Mouse (Mus musculus): ENCODE results near the gene Pgap1.
A peak's percentile ranks its signal among the peaks of the same experiment; 100 is the strongest.

Pgap1 gene

DNA sequence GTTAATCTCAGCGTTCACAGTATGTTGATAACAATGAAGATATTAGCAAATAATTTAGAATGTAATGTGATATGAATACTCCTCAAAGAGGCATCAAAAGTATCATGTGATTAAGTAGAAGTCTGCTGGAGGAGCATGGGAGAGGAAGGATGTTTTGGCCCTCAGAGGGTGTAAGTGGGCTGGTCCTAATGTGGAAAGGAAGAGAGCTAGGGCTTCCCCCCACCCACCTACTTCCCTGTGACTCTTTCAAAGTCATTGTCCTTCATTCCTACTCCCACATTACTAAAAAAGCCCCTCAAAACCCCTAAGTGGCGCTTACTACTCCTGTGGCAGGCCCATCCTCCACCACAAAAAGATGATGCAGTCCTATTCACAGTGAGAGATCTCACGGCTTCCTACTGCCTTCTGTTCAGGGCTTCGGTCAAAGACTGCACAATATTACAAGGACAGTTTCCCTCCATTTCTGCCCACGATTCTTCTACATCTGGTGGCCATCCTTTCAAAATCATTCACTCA, 37.4 kb downstream of the Pgap1 start:
- DNase-seq, result no peak

DNA sequence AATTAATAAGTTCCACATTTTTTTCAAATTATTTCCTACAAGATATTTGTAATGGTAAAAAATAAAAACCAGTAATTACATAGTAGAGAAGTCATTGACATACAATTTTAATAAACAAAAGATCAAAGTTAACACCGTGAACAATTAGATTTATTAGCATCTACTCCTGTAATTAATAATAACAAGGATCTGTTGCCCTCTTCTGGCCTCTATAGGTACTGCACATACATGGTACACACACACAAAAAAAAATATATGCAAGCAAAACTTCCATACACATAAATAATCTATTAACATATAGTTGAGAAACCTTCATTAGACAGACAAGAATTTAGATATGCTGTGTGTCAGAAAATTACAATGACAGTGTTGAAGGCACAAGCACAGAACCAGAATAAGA, 43.6 kb downstream of the Pgap1 start:
- peak; percentile 15 to 44 for DNase-seq

DNA sequence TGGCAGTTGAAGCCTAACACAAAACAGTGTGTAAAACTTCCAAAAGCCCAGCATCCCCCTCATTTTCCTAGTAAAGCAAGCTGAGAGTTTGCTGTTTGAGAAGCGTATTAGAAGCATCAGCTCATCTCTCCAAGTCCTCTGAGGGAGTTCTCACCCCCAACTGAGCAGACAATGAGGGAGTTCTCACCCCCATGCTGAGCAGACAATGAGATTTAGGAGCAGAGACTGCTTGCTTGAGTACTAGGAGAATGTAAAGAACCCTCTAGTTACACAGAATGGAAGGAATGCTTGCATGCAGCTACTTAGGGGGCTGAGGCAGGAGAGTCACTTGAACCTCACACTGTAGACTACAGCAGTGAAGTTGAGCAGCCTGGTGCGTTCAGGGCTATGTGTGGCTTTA, 59.0 kb downstream of the Pgap1 start:
- DNase-seq, result no peak

DNA sequence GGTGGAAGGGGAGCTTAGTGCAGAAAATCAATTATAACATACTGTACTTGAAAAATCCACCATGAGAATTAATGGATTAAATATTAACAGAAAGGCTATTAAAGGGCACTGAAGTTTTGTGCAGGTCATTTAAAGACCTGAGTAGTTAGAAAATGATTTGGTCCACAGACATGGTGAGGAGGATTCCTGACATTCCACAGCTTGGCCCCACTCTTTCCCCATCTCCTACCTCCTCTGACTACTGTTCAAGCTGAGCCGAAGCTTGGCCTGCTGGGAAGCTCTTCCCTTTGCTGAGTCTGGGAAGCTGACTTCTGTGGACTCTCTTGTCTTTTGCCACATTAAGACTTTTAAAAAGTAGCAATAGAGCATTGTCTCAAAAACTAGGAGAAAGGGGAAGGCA, 61.2 kb downstream of the Pgap1 start:
- DNase-seq, result no peak

DNA sequence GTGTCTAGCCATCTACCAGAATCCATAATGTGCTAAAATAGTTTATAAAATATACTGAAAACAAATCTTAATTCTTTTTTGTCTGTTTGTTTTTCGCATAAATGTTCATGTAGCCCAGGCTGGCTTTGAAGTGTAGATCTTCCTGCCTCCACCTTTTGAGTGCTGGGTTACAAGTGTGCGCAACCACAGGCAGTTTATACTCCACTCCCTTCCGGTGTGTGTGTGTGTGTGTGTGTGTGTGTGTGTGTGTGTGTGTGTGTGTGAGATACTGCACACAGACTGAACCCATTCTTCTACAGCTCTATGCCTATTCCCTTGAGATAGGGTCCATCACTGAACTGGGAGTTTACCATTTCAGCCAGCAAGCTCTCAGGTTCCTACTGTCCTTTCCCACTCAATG, 64.0 kb downstream of the Pgap1 start:
- no peak for DNase-seq

DNA sequence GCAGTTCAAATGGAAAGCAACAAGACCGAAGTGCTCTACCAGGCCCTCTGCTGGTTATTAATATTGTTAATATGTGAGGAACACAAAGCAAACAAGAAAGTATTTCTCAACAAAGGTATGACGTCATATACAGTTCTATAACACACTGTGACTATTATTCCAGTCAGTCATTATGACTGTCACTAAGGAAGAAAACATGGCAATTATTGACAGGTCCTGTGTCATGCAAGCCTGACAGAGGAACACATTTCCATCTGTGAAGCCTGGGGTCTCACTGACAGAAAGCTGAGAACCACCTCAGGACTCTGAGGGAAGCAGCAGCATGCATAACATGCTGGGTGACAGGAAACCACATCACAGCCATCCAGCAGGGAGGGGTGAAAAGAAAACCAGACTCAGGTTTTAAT, 65.0 kb downstream of the Pgap1 start:
- no peak for DNase-seq

DNA sequence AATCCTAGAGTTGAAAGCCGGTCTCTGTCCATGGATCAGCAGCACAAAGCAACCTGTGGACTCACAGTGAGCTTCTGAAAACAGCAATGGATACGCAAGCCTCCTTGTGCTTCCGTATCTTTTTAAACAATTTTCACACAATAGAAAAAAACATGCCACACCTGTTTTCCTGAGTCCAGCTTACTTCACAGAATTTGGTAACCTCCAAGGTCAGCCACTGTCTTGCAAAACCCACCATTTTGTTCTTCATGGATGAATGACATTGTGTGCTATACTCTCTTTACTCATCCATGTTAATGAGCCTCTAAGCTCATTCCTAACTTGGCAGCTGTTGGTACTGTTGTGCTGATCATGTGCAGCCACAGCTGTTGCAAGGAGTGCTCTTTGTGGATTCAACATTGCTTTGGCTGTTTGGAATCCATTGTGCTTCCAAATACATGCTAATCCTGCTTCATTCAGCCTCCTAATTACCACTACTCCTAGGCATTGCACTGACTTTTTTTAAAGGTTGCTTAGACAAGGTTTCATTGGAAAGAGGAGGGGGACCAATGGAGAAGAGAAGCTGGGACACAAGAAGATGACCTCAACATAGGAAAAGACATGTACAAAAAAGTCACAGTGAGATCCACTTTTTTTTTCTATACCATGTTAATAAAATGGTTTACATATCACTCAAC, 72.6 kb downstream of the Pgap1 start:
- DNase-seq, result no peak

DNA sequence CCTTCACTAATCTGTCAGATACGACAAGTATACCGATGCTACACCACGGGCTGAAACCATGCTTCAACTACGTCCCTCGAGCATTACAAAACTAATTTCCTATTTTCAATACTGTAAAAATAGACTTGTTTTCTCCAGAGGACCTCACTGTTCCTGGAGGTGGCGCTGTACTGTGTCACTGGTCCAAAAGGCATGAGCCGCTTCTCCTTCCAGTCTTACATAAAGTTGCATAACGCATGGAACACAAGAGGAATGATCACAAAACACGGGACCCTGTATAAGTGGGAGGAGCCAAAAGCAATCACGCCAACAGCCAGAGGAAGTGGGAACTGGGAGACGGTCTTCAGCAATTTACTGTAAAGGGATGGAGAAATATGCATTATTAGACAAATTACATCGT, 77.0 kb downstream of the Pgap1 start:
- no peak for DNase-seq

DNA sequence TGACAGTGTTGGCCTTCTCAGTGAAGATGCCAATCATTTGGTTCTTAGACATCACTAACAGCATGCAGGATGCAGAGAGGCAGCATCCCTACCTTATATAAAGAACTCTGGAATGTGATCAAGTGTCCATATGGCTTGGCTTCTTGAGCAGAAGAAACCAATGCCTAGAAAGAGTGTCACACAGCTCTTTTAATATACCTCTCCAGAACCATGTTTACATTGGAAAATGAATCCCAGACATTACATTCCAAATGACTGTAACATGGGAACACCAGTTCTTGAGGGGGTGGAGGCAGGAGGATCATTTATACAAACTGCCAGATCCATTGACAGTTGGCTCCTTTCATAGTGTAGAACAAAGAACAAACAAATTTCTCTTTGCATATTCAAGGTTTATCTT, 88.8 kb downstream of the Pgap1 start:
- peak in 1 of 2 experiments; percentile 5 for DNase-seq

DNA sequence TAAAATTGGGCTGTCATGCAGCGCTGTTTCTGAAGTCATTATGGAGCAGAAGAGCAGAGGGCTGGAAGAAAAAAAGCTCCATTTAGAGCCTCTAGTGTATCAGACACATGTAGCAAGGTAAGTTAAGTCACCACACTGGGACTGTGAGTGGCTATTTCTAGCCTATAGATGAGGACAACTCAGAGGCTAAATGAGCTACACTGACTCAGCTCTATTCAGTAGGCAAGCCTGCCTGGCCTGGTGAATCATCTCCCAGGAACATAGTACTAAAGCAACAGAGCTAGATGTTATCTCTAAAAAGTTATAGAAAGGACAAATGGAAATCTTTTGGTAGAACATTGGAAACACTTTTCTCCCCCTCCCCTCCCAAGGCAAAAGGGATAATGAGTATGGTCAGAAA, 90.1 kb downstream of the Pgap1 start:
- DNase-seq, result no peak

DNA sequence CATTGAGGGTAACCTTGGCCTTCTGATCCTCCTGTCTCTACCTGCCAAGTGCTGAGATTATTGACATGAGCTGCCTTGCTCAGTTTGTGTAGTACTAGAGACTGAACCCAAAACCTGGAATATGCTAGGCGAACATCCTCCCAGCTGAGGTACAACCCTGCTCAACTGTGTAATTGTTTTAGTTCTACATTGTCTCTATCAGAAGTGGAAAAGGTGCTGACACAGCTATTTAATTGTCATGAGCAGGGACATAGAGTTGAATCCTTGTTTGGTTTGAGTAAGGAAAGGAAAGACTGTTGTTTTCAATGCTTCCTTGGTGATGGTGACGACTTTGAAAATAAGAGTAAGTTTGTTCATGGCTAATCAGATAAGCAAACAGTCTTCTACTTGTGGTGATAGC, 105.4 kb downstream of the Pgap1 start:
- no peak for DNase-seq

DNA sequence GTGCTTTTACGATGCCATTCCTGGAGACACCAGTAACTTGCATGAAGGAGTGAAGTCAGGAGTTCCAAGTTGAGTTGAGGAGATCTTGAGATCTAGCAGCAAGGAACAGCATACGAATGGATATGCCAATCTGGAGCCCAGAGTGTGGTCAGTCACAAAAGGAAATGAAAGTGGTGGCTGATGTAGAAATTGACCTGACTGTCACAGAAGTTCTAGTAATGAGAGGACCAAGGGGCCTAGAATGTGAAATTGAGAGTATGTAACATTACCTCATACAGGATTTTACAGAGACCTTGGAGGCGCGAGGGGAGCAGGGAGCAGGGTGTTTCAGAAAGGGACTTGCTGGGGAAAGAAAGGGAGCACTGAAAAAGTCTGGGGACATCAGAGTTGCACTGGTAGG, 108.7 kb downstream of the Pgap1 start:
- DNase-seq, result no peak

DNA sequence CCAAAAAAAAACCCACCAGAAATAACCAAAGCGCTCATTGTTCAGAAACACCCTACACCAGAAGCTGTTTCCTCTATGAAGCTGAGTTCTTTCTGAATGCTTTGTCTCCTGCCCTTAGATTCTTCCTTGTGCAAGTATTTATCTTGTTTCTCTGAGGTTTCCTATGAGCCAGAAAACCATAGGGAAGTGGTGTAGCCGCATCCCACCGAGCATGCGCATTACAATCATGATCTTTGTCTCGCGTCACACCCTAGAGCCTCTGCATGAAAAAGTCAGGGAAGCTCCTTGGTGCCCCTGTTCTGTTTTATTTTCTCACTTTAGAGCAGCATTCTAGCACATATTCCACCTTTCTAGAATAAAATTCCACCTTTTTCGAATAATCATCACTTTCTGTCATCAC, 113.8 kb downstream of the Pgap1 start:
- no peak for DNase-seq

DNA sequence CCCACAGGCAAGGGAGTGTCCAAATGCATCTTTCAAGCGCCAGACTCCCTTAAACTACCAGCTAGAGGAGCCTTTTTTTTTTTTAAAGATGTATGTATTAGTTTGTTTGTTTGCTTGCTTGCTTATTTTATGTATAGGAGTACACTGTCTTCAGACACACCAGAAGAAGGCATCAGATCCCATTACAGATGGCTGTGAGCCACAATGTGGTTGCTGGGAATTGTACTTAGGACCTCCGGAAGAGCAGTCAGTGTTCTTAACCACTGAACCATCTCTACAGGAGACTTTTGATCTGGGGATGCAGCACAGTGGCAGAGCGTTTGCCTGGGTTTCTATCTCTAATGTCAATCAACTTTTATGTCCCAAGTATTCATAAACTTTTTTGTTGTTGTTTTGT, 118.4 kb downstream of the Pgap1 start:
- no peak for DNase-seq

DNA sequence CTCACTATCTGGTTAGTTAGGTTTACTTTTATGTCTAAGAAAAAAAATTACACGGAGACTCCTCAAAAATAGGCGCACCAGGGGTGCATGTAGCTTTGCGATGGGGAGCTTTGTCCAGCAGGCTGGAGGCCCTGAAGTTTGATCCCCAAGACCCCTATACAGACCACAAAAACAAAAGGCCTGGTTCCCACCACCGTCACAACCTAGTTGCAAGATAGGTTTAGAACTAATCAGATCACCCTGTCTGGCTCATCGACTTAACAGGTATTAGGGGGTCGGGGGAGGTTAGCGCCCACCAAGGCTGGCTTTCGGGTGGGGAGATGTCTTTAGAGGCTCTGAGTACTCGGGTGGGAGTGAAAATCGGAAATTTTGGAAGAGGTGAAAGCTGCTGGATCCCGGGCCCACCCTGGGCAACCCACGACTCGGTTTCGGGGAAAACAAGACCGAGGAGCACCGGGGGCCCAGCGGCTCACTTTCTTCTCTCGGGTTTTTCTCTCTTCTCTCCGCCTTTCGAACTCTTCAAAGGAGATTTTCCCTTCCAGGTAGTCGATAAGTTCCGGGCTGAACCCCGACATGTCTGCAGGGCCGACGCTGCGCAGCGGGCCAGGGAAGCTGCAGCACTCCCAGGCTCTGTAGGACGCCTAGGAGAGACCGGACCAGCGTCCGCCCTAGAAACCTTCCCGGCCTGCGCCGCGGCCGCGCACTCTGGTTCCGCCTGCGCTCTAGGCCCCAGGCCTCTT, 119.0 kb downstream of the Pgap1 start, which contains the start of gene Gtf3c3:
Gtf3c3 (minus strand) TSS at position 632 of the 740 bp plus-strand sequence.
- peak; percentile 88 to 89 for DNase-seq

Data from cerebellum, postnatal 14 days (tissue).